ENCODE assay signal across 8 mouse cellular contexts in genomic region chr1:132155737-132156136, GRCm38 (mm10). TPM values are rescaled to one million over a fixed set of nuclear protein-coding genes. Genes with fewer than 3 reads are reported as not detected.
A peak's percentile ranks its signal among the peaks of the same experiment; 100 is the strongest.
DNase-seq lines count a peak whose midpoint lies in the region; ATAC-seq and TF ChIP-seq lines count a peak whose summit lies in the region.

No protein-coding gene starts in this region.

- H3K36me3 ChIP-seq in heart, adult 2 months (ENCODE audit: control insufficient read depth, insufficient read depth, low read length): no peaks in the 10 kb centered on the region
- no peaks in the 10 kb centered on the region for H3K36me3 ChIP-seq in liver, embryonic 14.5 days (replicated peaks; ENCODE audit: control insufficient read depth, insufficient read depth, low read depth)

- H3K79me2 ChIP-seq in heart, adult 2 months (replicated peaks; ENCODE audit: control insufficient read depth, insufficient read depth, low read length): no peaks in the 10 kb centered on the region

- no peak overlapping the region for H3K4me3 ChIP-seq in heart, adult 2 months
- no peak overlapping the region for H3K4me3 ChIP-seq in liver, embryonic 14.5 days (ENCODE audit: insufficient read depth in 1 of 2, low read depth in 2 of 2, low read length in 2 of 2)

- H3K27ac ChIP-seq in heart, adult 2 months: no peak overlapping the region
- H3K27ac ChIP-seq in liver, embryonic 14.5 days: no peak overlapping the region

- no peaks in the 10 kb centered on the region for H3K27me3 ChIP-seq in heart, adult 2 months (ENCODE audit: control insufficient read depth, insufficient read depth, low read length)
- H3K27me3 ChIP-seq in liver, embryonic 14.5 days (ENCODE audit: control insufficient read depth, insufficient read depth, low read length): no peaks in the 10 kb centered on the region; the same call in 1 of the 2 replicates

- peak; percentile 67; the same call in 1 of the 2 replicates for TF ChIP-seq EP300 in heart, adult 2 months (IDR thresholded peaks at IDR 0.05; ENCODE audit: insufficient read depth, low read depth, low read length)
- TF ChIP-seq EP300 in liver, embryonic 14.5 days (IDR thresholded peaks at IDR 0.05; ENCODE audit: low read depth): no peak

- H3K4me1 ChIP-seq in heart, adult 2 months (ENCODE audit: control insufficient read depth, insufficient read depth, low read length): peaks cover 1% of the 10 kb centered on the region
- H3K4me1 ChIP-seq in liver, embryonic 14.5 days (replicated peaks; ENCODE audit: control insufficient read depth in 2 of 2, insufficient read depth in 2 of 2, low read length in 1 of 2): no peaks in the 10 kb centered on the region; a peak in 1 of 4 replicates

- TF ChIP-seq POLR2A in heart, adult 2 months (IDR thresholded peaks at IDR 0.05; ENCODE audit: insufficient read depth, low read depth, low read length): no peak

- no peak overlapping the region for H3K9ac ChIP-seq in heart, adult 2 months (ENCODE audit: low read depth, low read length)
- no peak overlapping the region for H3K9ac ChIP-seq in liver, embryonic 14.5 days (replicated peaks)

- no peak for ATAC-seq in liver, embryonic 14.5 days (ENCODE audit: insufficient read depth)

- peak; percentile 93; the same call in 1 of the 2 replicates for TF ChIP-seq CTCF in heart, adult 2 months (IDR thresholded peaks at IDR 0.05)
- TF ChIP-seq CTCF in liver, embryonic 14.5 days (IDR thresholded peaks at IDR 0.05; ENCODE audit: low read depth): peak; percentile 95

- no peaks in the 10 kb centered on the region for H3K9me3 ChIP-seq in liver, embryonic 14.5 days (ENCODE audit: control insufficient read depth, low read length)

- 15% methylated on average over 6 of the region's 6 CpGs for WGBS in heart, adult 2 months
- 7% methylated on average over 6 of the region's 6 CpGs for WGBS in liver, embryonic 14.5 days (ENCODE audit: insufficient replicate concordance)

- no peak overlapping the region; the same call in 1 of the 2 replicates for H3K4me2 ChIP-seq in liver, embryonic 14.5 days (ENCODE audit: low read depth)

- DNase-seq in CD8-positive naive resting alpha-beta T cell, adult 2 months (ENCODE audit: low read depth in 2 of 2, low spot score in 2 of 2): peak; percentile 38 to 68
- peak; percentile 80 to 85 for DNase-seq in adrenal gland, adult 18-20 months (ENCODE audit: low spot score in 2 of 2)
- DNase-seq in embryo, embryonic 10 days (ENCODE audit: low spot score): peak; percentile 95
- DNase-seq in heart, adult 2 months: peak; percentile 79 to 83
- peak; percentile 82 to 92 for DNase-seq in kidney, postnatal 25 days
- DNase-seq in liver, embryonic 14.5 days (ENCODE audit: low read depth in 3 of 3, low spot score in 3 of 3): peak; percentile 53 to 74 (median 64)
- DNase-seq in ovary, postnatal 36 days (ENCODE audit: low spot score): peak; percentile 71
- DNase-seq in thymus, postnatal 36 days: peak; percentile 71 to 74

- intact Hi-C loops in heart, adult 2 months (cut with DNase I): loop anchor here (1.0 to 5.0 kb wide), 3 partner anchors 34 to 158 kb away; no protein-coding TSS in a partner anchor

RNA-seq across cellular contexts. Expression of gene Cdk18, which starts 16.3 kb away (rescaled TPM):
- total RNA-seq in adrenal gland, adult 18-20 months (2021): 10 to 100 TPM; 16.1 to 16.3 TPM
- 10 to 100 TPM; 14.0 to 15.8 TPM for total RNA-seq in heart, adult 2 months (2021)
- polyA plus RNA-seq in heart, adult 2 months (2012; rRNA removed): 20.9 and 25.1 TPM in 2 replicates
- polyA plus RNA-seq in liver, embryonic 14.5 days (2012; rRNA removed): 1.4 and 1.7 TPM in 2 replicates
- polyA plus RNA-seq in liver, embryonic 14.5 days (2014; fragmentation: Nextera tagmentation; extraction: Ambion mirVana): 0.67 and 1.2 TPM in 2 replicates

RNA-seq across cellular contexts. Expression of gene Lemd1, which starts 35.5 kb away (rescaled TPM):
- under 1 TPM in 1 of 2 experiments, not detected in 1; 0.43 TPM for total RNA-seq in adrenal gland, adult 18-20 months (2021)
- not detected for total RNA-seq in heart, adult 2 months (2021)
- polyA plus RNA-seq in heart, adult 2 months (2012; rRNA removed): 0.20 TPM in 1 of 2 replicates, not detected in the other
- polyA plus RNA-seq in liver, embryonic 14.5 days (2012; rRNA removed): not detected in 2 replicates
- polyA plus RNA-seq in liver, embryonic 14.5 days (2014; fragmentation: Nextera tagmentation; extraction: Ambion mirVana): not detected in 2 replicates

RNA-seq across cellular contexts. Expression of gene AC124108.1, which starts 35.5 kb away (rescaled TPM):
- not detected for total RNA-seq in adrenal gland, adult 18-20 months (2021)
- under 1 TPM in 1 of 2 experiments, not detected in 1; 0.05 TPM for total RNA-seq in heart, adult 2 months (2021)
- 0.06 TPM in 1 of 2 replicates, not detected in the other for polyA plus RNA-seq in heart, adult 2 months (2012; rRNA removed)
- 0.02 TPM in 1 of 2 replicates, not detected in the other for polyA plus RNA-seq in liver, embryonic 14.5 days (2012; rRNA removed)
- not detected in 2 replicates for polyA plus RNA-seq in liver, embryonic 14.5 days (2014; fragmentation: Nextera tagmentation; extraction: Ambion mirVana)
